Mouse (Mus musculus): ENCODE measurements around the gene Smad5. TPM values are rescaled to one million over a fixed set of nuclear protein-coding genes. Genes with fewer than 3 reads are reported as not detected.
A peak's percentile ranks its signal among the peaks of the same experiment; 100 is the strongest.

Gene Smad5
- total and polyA plus RNA-seq, 2 experiments from 2014 or later: 17.1 to 54.6 TPM

- Histone ChIP-seq H3K9ac (no peak overlapping the region), H3K27me3 (ENCODE audit: insufficient read depth, low read length) (no peaks in the 10 kb centered on the region), H3K4me1 (ENCODE audit: insufficient read depth) (no peaks in the 10 kb centered on the region), H3K36me3 (ENCODE audit: insufficient read depth) (no peaks in the 10 kb centered on the region), H3K9me3 (ENCODE audit: low read length) (no peaks in the 10 kb centered on the region), H3K4me2 (ENCODE audit: low read depth) (no peak overlapping the region), H3K27ac (ENCODE audit: low read depth, low read length) (no peak overlapping the region), H3K4me3 (ENCODE audit: low read depth, low read length) (no peak overlapping the region)
- WGBS: 67% methylated on average over 11 of the region's 11 CpGs
- no peak for TF ChIP-seq CTCF (IDR thresholded peaks at IDR 0.05; ENCODE audit: low read depth)
- ATAC-seq (no peak), DNase-seq (no peak)
Measured at GRCm38 (mm10) chr13:56671206-56671605, 31.6 kb upstream of the Smad5 start.

DNA sequence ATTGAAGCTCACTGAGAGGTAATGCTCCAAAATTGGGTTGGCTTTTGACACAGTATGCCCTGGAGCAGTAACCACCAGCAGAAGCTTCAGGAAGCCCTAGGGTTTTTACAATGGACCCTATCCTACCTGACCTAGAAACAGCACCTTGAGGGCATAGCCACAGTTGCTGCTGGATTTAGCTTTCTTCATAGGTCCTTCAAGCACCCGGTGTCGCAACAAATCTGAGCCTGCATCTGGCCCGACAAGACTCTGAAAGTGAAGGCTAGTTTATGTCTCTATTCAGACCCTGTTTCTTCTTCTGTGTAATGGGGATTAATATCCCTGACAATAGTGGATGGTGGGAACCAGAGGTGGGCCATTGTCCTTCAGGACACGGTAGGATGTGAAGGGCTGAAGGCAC, 25.1 kb upstream of the Smad5 start:
- Histone ChIP-seq H3K4me1 (ENCODE audit: insufficient read depth) (0 out of 2 replicates have a peak, but pooled peaks cover 4% of the 10 kb centered on the region), H3K9me3 (ENCODE audit: low read length) (no peaks in the 10 kb centered on the region), H3K36me3 (ENCODE audit: insufficient read depth) (no peaks in the 10 kb centered on the region), H3K9ac (no peak overlapping the region), H3K4me2 (ENCODE audit: low read depth) (no peak overlapping the region), H3K27me3 (ENCODE audit: insufficient read depth, low read length) (no peaks in the 10 kb centered on the region), H3K27ac (ENCODE audit: low read depth, low read length) (no peak overlapping the region), H3K4me3 (ENCODE audit: low read depth, low read length) (no peak overlapping the region)
- DNase-seq (no peak), ATAC-seq (no peak)
- TF ChIP-seq CTCF (IDR thresholded peaks at IDR 0.05; ENCODE audit: low read depth): no peak
- 66% methylated on average over 4 of the region's 4 CpGs for WGBS

- no peak overlapping the region for H3K4me3 ChIP-seq (ENCODE audit: low read depth, low read length)
- ATAC-seq: peak; percentile 58
- WGBS: 26% methylated on average over 10 of the region's 10 CpGs
- 0 out of 2 replicates have a peak, but pooled peaks cover 4% of the 10 kb centered on the region for H3K4me1 ChIP-seq (ENCODE audit: insufficient read depth)
- H3K27me3 ChIP-seq (ENCODE audit: insufficient read depth, low read length): no peaks in the 10 kb centered on the region
- no peaks in the 10 kb centered on the region for H3K9me3 ChIP-seq (ENCODE audit: low read length)
- H3K4me2 ChIP-seq (ENCODE audit: low read depth): no peak overlapping the region
- no peak overlapping the region for H3K9ac ChIP-seq
- peak; percentile 20 for DNase-seq
- no peak for TF ChIP-seq CTCF (IDR thresholded peaks at IDR 0.05; ENCODE audit: low read depth)
- no peaks in the 10 kb centered on the region for H3K36me3 ChIP-seq (ENCODE audit: insufficient read depth)
- H3K27ac ChIP-seq (ENCODE audit: low read depth, low read length): 0 out of 2 replicates have a peak overlapping the region, but pooled peaks have one; percentile 15
Measured at GRCm38 (mm10) chr13:56678188-56678787, 24.5 kb upstream of the Smad5 start.

DNA sequence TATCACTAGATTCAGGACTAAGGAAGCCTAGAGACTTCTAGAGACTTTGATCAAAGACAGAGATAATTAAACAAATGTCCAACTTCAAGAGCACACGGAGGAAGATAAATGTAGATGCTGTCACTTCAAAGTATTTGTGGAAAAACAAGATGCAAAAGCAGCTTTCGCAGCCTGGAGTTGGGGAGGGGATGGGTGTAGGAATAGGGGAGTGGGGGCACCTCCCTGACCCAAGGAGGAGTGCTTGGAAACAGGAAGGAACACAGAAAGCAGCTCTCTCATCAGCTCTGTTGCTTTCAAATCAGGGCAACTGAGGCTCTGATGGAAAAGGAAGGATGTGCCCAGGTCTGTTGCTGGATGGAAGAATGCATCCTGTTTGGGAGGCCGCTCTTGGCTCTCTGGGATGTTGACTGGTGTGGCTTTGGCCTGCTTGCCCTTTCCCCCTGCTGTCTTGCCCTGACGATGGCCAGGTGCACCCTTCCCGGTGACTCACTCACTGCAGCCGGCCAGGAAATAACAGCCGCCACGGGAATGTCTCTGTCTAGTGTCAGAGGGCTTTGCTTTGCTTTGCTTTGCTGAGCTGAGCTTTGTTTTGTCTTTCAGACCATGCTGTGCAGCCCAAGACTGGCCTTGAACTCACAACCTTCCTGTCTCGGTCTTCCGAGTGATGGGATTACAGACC, 23.8 kb upstream of the Smad5 start:
- 71% methylated on average over 10 of the region's 10 CpGs for WGBS
- Histone ChIP-seq H3K4me3 (ENCODE audit: low read depth, low read length) (no peak overlapping the region), H3K9me3 (ENCODE audit: low read length) (no peaks in the 10 kb centered on the region), H3K27me3 (ENCODE audit: insufficient read depth, low read length) (no peaks in the 10 kb centered on the region), H3K36me3 (ENCODE audit: insufficient read depth) (no peaks in the 10 kb centered on the region), H3K9ac (no peak overlapping the region), H3K4me2 (ENCODE audit: low read depth) (no peak overlapping the region), H3K27ac (ENCODE audit: low read depth, low read length) (0 out of 2 replicates have a peak overlapping the region, but pooled peaks have one; percentile 15), H3K4me1 (ENCODE audit: insufficient read depth) (0 out of 2 replicates have a peak, but pooled peaks cover 4% of the 10 kb centered on the region)
- ATAC-seq: no peak
- no peak for DNase-seq
- TF ChIP-seq CTCF (IDR thresholded peaks at IDR 0.05; ENCODE audit: low read depth): no peak

GRCm38 (mm10) chr13:56681924-56682323, 20.9 kb upstream of the Smad5 start:
- 71% methylated on average over 4 of the region's 4 CpGs for WGBS
- Histone ChIP-seq H3K4me2 (ENCODE audit: low read depth) (0 out of 2 replicates have a peak overlapping the region, but pooled peaks have one; percentile 13), H3K36me3 (ENCODE audit: insufficient read depth) (no peaks in the 10 kb centered on the region), H3K4me1 (ENCODE audit: insufficient read depth) (0 out of 2 replicates have a peak, but pooled peaks cover 4% of the 10 kb centered on the region), H3K9ac (no peak overlapping the region), H3K4me3 (ENCODE audit: low read depth, low read length) (no peak overlapping the region), H3K9me3 (ENCODE audit: low read length) (no peaks in the 10 kb centered on the region), H3K27me3 (ENCODE audit: insufficient read depth, low read length) (no peaks in the 10 kb centered on the region), H3K27ac (ENCODE audit: low read depth, low read length) (no peak overlapping the region)
- ATAC-seq (no peak), DNase-seq (no peak)
- no peak for TF ChIP-seq CTCF (IDR thresholded peaks at IDR 0.05; ENCODE audit: low read depth)

GRCm38 (mm10) chr13:56682326-56682725, 20.5 kb upstream of the Smad5 start:
- TF ChIP-seq CTCF (IDR thresholded peaks at IDR 0.05; ENCODE audit: low read depth): no peak
- peak overlapping the region; percentile 13; the same call in 1 of the 2 replicates for H3K4me2 ChIP-seq (ENCODE audit: low read depth)
- H3K9me3 ChIP-seq (ENCODE audit: low read length): no peaks in the 10 kb centered on the region
- no peak overlapping the region for H3K9ac ChIP-seq
- no peak overlapping the region for H3K27ac ChIP-seq (ENCODE audit: low read depth, low read length)
- peak; percentile 51; the same call in 1 of the 2 replicates for ATAC-seq
- H3K27me3 ChIP-seq (ENCODE audit: insufficient read depth, low read length): no peaks in the 10 kb centered on the region
- DNase-seq: peak; percentile 65
- no peaks in the 10 kb centered on the region for H3K36me3 ChIP-seq (ENCODE audit: insufficient read depth)
- H3K4me3 ChIP-seq (ENCODE audit: low read depth, low read length): no peak overlapping the region
- WGBS: 66% methylated on average over 17 of the region's 17 CpGs
- 0 out of 2 replicates have a peak, but pooled peaks cover 4% of the 10 kb centered on the region for H3K4me1 ChIP-seq (ENCODE audit: insufficient read depth)

GRCm38 (mm10) chr13:56683306-56683705, 19.5 kb upstream of the Smad5 start:
- no peak for TF ChIP-seq CTCF (IDR thresholded peaks at IDR 0.05; ENCODE audit: low read depth)
- no peaks in the 10 kb centered on the region for H3K27me3 ChIP-seq (ENCODE audit: insufficient read depth, low read length)
- 0 out of 2 replicates have a peak, but pooled peaks cover 3% of the 10 kb centered on the region for H3K4me1 ChIP-seq (ENCODE audit: insufficient read depth)
- WGBS: 71% methylated on average over 7 of the region's 7 CpGs
- peak; percentile 29 for DNase-seq
- H3K36me3 ChIP-seq (ENCODE audit: insufficient read depth): no peaks in the 10 kb centered on the region
- no peaks in the 10 kb centered on the region for H3K9me3 ChIP-seq (ENCODE audit: low read length)
- no peak overlapping the region for H3K4me2 ChIP-seq (ENCODE audit: low read depth)
- no peak overlapping the region for H3K27ac ChIP-seq (ENCODE audit: low read depth, low read length)
- H3K9ac ChIP-seq: no peak overlapping the region
- ATAC-seq: no peak
- no peak overlapping the region for H3K4me3 ChIP-seq (ENCODE audit: low read depth, low read length)
